Mouse (Mus musculus) CH12.LX (cell line): ENCODE data around the gene Rnf145. TPM values are rescaled to one million over a fixed set of nuclear protein-coding genes. Genes with fewer than 3 reads are reported as not detected.

Experiments used
- DNase-seq: peaks from one replicate; pipeline ENCODE4 v3.0.0-alpha.2; 2013; ENCODE audit errors: extremely low read depth
- H3K27ac ChIP-seq: 2 replicates; pipeline ENCODE4 v1.5.1; 2012; ENCODE audit warnings: low read depth, mild to moderate bottlenecking, control low read depth, moderate library complexity; ENCODE audit not compliant: insufficient read depth
- H3K27me3 ChIP-seq: replicated peaks from 2 replicates; pipeline ENCODE3; 2012; ENCODE audit warnings: inconsistent platforms
- H3K36me3 ChIP-seq, 2 experiments: replicated peaks in 1 of 2; 2 replicates each; pipeline versions ENCODE3 to v1.6.1; 2012; ENCODE audit warnings: inconsistent platforms in 1 of 2, low read length in 1 of 2, mild to moderate bottlenecking in 1 of 2, mixed read lengths in 1 of 2, moderate library complexity in 1 of 2; ENCODE audit not compliant: control insufficient read depth in 1 of 2, insufficient read depth in 1 of 2
- H3K4me1 ChIP-seq, 2 experiments: 2 replicates each; pipeline ENCODE4 v1.6.1; 2012; ENCODE audit warnings: inconsistent platforms in 1 of 2, moderate library complexity in 1 of 2; ENCODE audit not compliant: insufficient read depth in 2 of 2, control insufficient read depth in 1 of 2
- H3K4me2 ChIP-seq: 2 replicates; pipeline ENCODE4 v1.6.1; 2012; ENCODE audit warnings: low read depth, mild to moderate bottlenecking, control low read depth; ENCODE audit not compliant: poor library complexity, insufficient read depth, severe bottlenecking
- H3K4me3 ChIP-seq, 3 experiments: fragments of 150-350 bp in 1 of 3; sonication (generic) in 1 of 3; replicated peaks in 1 of 3; 2 replicates each; pipeline versions ENCODE3 to v1.5.1; 2011 to 2012; ENCODE audit warnings: low read depth in 2 of 3, low read length in 2 of 3, mild to moderate bottlenecking in 2 of 3, moderate library complexity in 2 of 3, control low read depth in 1 of 3, improper control_type of control experiment in 1 of 3, inconsistent platforms in 1 of 3, mixed read lengths in 1 of 3; ENCODE audit not compliant: poor library complexity in 1 of 3
- H3K79me2 ChIP-seq: replicated peaks from 2 replicates; pipeline ENCODE4 v1.6.1; 2012; ENCODE audit warnings: mild to moderate bottlenecking, moderate library complexity; ENCODE audit not compliant: control insufficient read depth, poor library complexity, insufficient read depth, severe bottlenecking; ENCODE audit errors: extremely low read depth
- H3K9ac ChIP-seq: 2 replicates; pipeline ENCODE4 v1.6.1; 2012; ENCODE audit warnings: low read depth, mild to moderate bottlenecking, control low read depth, moderate library complexity; ENCODE audit not compliant: insufficient read depth
- H3K9me3 ChIP-seq: replicated peaks from 2 replicates; pipeline ENCODE3; 2012; ENCODE audit warnings: low read length, inconsistent platforms, mixed read lengths
- BHLHE40 ChIP-seq: IDR thresholded peaks from 2 replicates; pipeline ENCODE4 v1.6.1; 2011; ENCODE audit warnings: mild to moderate bottlenecking, low read depth, low read length, improper control_type of control experiment
- CHD1 ChIP-seq: IDR thresholded peaks from 2 replicates; pipeline ENCODE4 v1.6.1; 2012; ENCODE audit warnings: low read depth, low read length, improper control_type of control experiment, inconsistent platforms
- E2F4 ChIP-seq: IDR thresholded peaks from 2 replicates; pipeline ENCODE4 v1.6.1; 2011; ENCODE audit warnings: low read depth, low read length, improper control_type of control experiment; ENCODE audit not compliant: insufficient replicate concordance
- EP300 ChIP-seq: IDR thresholded peaks from 2 replicates; pipeline ENCODE4 v1.6.1; 2011; ENCODE audit warnings: low read length, improper control_type of control experiment
- GABPA ChIP-seq: IDR thresholded peaks from 2 replicates; pipeline ENCODE4 v1.6.1; 2012; ENCODE audit warnings: low read depth, low read length, improper control_type of control experiment, inconsistent platforms; ENCODE audit not compliant: insufficient replicate concordance
- HCFC1 ChIP-seq: IDR thresholded peaks from 2 replicates; pipeline ENCODE4 v1.6.1; 2012; ENCODE audit warnings: low read depth, mild to moderate bottlenecking, inconsistent platforms, low read length, improper control_type of control experiment
- JUN ChIP-seq: IDR thresholded peaks from 2 replicates; pipeline ENCODE4 v1.6.1; 2011; ENCODE audit warnings: low read depth, mild to moderate bottlenecking, low read length, improper control_type of control experiment, moderate library complexity; ENCODE audit not compliant: insufficient read depth
- JUND ChIP-seq: conservative IDR thresholded peaks from 2 replicates; pipeline ENCODE4 v1.6.1; 2011; ENCODE audit warnings: low read depth, low read length, improper control_type of control experiment
- MAFK ChIP-seq: IDR thresholded peaks from 2 replicates; pipeline ENCODE4 v1.6.1; 2011; ENCODE audit warnings: low read length, improper control_type of control experiment; ENCODE audit not compliant: insufficient replicate concordance
- MAX ChIP-seq: IDR thresholded peaks from 2 replicates; pipeline ENCODE4 v1.6.1; 2011; ENCODE audit warnings: low read length, improper control_type of control experiment
- MAZ ChIP-seq: IDR thresholded peaks from 2 replicates; pipeline ENCODE4 v1.6.1; 2012; ENCODE audit warnings: low read depth, mild to moderate bottlenecking, inconsistent platforms, low read length, improper control_type of control experiment, moderate library complexity
- MXI1 ChIP-seq: IDR thresholded peaks from 2 replicates; pipeline ENCODE4 v1.6.1; 2011; ENCODE audit warnings: mild to moderate bottlenecking, low read depth, low read length, improper control_type of control experiment
- POLR2AphosphoS2 ChIP-seq: IDR thresholded peaks from 2 replicates; pipeline ENCODE4 v1.6.1; 2011; ENCODE audit warnings: low read depth, low read length, improper control_type of control experiment
- RAD21 ChIP-seq: IDR thresholded peaks from 2 replicates; pipeline ENCODE4 v1.6.1; 2011; ENCODE audit warnings: low read depth, mild to moderate bottlenecking, low read length, improper control_type of control experiment, moderate library complexity
- RCOR1 ChIP-seq: conservative IDR thresholded peaks from 2 replicates; pipeline ENCODE4 v1.6.1; 2012; ENCODE audit warnings: low read depth, mild to moderate bottlenecking, inconsistent platforms, low read length, improper control_type of control experiment
- SIN3A ChIP-seq: IDR thresholded peaks from 2 replicates; pipeline ENCODE4 v1.6.1; 2012; ENCODE audit warnings: low read length, improper control_type of control experiment, inconsistent platforms
- SMC3 ChIP-seq: IDR thresholded peaks from 2 replicates; pipeline ENCODE4 v1.6.1; 2011; ENCODE audit warnings: low read depth, low read length, improper control_type of control experiment
- TBP ChIP-seq: conservative IDR thresholded peaks from 2 replicates; pipeline ENCODE4 v1.6.1; 2011; ENCODE audit warnings: low read depth, low read length, improper control_type of control experiment
- TCF12 ChIP-seq: IDR thresholded peaks from 2 replicates; pipeline ENCODE4 v1.6.1; 2014; ENCODE audit warnings: low read depth, mild to moderate bottlenecking, inconsistent platforms, low read length, improper control_type of control experiment
- USF1 ChIP-seq: IDR thresholded peaks from 2 replicates; pipeline ENCODE4 v1.6.1; 2014; ENCODE audit warnings: low read depth, mild to moderate bottlenecking, inconsistent platforms, low read length, improper control_type of control experiment
- ZMIZ1 ChIP-seq: IDR thresholded peaks from 2 replicates; pipeline ENCODE4 v1.6.1; 2012; ENCODE audit warnings: low read depth, mild to moderate bottlenecking, inconsistent platforms, low read length, improper control_type of control experiment
- ZNF384 ChIP-seq: IDR thresholded peaks from 2 replicates; pipeline ENCODE4 v1.6.1; 2012; ENCODE audit warnings: low read depth, low read length, improper control_type of control experiment, inconsistent platforms
- dilution Hi-C: fragments of 300-500 bp; cut with MboI; formaldehyde crosslinking; loops from 2 replicates; pipeline ENCODE4 v1.14.3; 2020; ENCODE audit warnings: low sequenced_read_pairs; ENCODE audit not compliant: extremely low pct_unique_long_range_greater_than_20kb, extremely low pct_ligation_motif_present
- in situ Hi-C: fragments of 300-500 bp; cut with MboI; formaldehyde crosslinking; loops from 3 replicates; pipeline ENCODE4 v1.14.3; 2019; ENCODE audit warnings: low sequenced_read_pairs, low pct_ligation_motif_present, low pct_unique_long_range_greater_than_20kb, mixed read lengths
- polyA plus RNA-seq: library from polyadenylated mRNA; unstranded; fragments of >175 nt; gene quantifications from 2 replicates; pipeline ENCODE4 v1.2.1, GENCODE M21; 2012; ENCODE audit warnings: low read depth; ENCODE audit not compliant: insufficient read length
- total RNA-seq, 2 experiments: library from RNA; depleted of rRNA; stranded (reverse); fragments of 300-350 nt in 1 of 2; fragments of >200 nt in 1 of 2; gene quantifications; 2 replicates each; pipeline ENCODE4 v1.2.3; 2012 to 2014

Gene Rnf145
- total and polyA plus RNA-seq, 3 experiments, result 44.3 to 60.5 (median 44.5) TPM

DNA sequence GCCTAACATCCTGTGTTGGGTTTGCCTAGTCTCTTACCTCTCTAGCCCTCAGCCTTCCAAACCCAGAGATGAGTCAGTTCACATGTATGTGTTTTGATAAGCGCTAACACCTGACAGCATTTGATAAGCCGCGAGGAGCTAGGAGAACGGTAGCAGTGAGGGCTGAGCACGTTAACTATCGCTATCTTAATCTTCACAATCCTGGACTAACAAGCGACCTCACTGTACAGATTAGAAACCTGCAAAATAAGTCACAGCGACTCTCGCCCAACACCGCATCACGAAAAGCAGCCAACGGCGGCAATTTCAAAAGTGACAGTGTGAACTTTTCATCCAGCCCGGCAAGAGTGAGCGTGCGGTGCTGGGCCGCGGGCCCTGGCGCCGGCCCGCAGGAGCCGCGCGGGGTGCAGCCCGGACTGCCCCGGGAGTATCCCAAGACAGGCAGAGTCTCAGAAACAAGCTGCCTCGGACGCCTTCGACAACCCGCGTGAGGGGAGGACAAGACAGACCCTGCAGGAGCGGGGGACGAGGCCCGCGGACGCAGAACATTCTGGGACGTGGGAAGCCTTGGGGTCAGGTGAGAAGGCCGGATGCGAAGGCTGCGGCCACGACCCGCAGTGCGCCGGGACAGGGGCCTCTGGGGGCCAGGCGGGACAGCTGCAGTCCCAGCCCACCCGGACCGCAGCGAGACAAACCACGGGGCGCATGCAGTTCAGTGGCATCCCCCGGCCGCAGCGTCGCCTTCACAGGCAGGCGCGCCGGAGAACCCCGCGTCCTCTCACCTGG, 48.9 kb upstream of the Rnf145 start:
- Histone ChIP-seq H3K27me3 (no peaks in the 10 kb centered on the region), H3K27ac (peak overlapping the region; percentile 14; the same call in 1 of the 2 replicates), H3K9ac (peak overlapping the region; percentile 67), H3K4me1 (peaks cover 6 to 46% of the 10 kb centered on the region in 2 experiments; a peak in 3 of 4 replicates), H3K9me3 (no peaks in the 10 kb centered on the region), H3K36me3 (peaks cover 8 to 12% of the 10 kb centered on the region in 2 experiments), H3K79me2 (peaks cover 8% of the 10 kb centered on the region)
- dilution Hi-C loops (no loop called here), in situ Hi-C loops (no loop called here)
- no peak for DNase-seq
- TF ChIP-seq TCF12 (no peak), GABPA (no peak), RCOR1 (0 out of 2 replicates have a peak, but pooled peaks have one; percentile 31), E2F4 (0 out of 2 replicates have a peak, but pooled peaks have one; percentile 23), ZMIZ1 (peak; percentile 9; the same call in 1 of the 2 replicates), EP300 (no peak), JUND (no peak), MAFK (no peak), MXI1 (peak; percentile 59; the same call in 1 of the 2 replicates), JUN (no peak), POLR2AphosphoS2 (0 out of 2 replicates have a peak, but pooled peaks have one; percentile 17), SIN3A (no peak; the same call in 1 of the 2 replicates), HCFC1 (no peak), MAX (peak; percentile 56; the same call in 1 of the 2 replicates), RAD21 (no peak), ZNF384 (no peak), USF1 (no peak), TBP (no peak), MAZ (0 out of 2 replicates have a peak, but pooled peaks have one; percentile 20), SMC3 (no peak; the same call in 1 of the 2 replicates), BHLHE40 (no peak; the same call in 1 of the 2 replicates), CHD1 (0 out of 2 replicates have a peak, but pooled peaks have one; percentile 56)
- TF ChIP-seq, all 38 proteins: peak for 8
- Histone ChIP-seq H3K4me3 (peak overlapping the region; percentile 69 to 93 (median 80)), H3K4me2 (peak overlapping the region; percentile 84)
